Mouse (Mus musculus): ENCODE measurements around the gene Mxd1. TPM values are rescaled to one million over a fixed set of nuclear protein-coding genes. Genes with fewer than 3 reads are reported as not detected.

The Mxd1 gene
- total RNA-seq, 2 experiments from 2014 or later: 9.0 to 9.6 TPM

GRCm38 (mm10) chr6:86605260-86605659 is 63.7 kb downstream of the Mxd1 start:
- DNase-seq: no peak

GRCm38 (mm10) chr6:86599951-86600414 is 69.0 kb downstream of the Mxd1 start:
- peak; percentile 72 to 80 for DNase-seq

GRCm38 (mm10) chr6:86599197-86599596 is 69.8 kb downstream of the Mxd1 start:
- DNase-seq: peak; percentile 87 to 91

GRCm38 (mm10) chr6:86598742-86599193 is 70.2 kb downstream of the Mxd1 start:
- no peak for DNase-seq

Other genes starting within 250 kb of the Mxd1 start
- gene Gm44790, start 242.5 kb downstream of the Mxd1 start, total RNA-seq (2021): not detected
- 10 to 100 TPM; 16.5 to 23.5 TPM for gene C87436, start 230.8 kb downstream of the Mxd1 start, total RNA-seq (2021)
- gene Pcbp1, start 142.8 kb downstream of the Mxd1 start, total RNA-seq (2021): 100 to 1,000 TPM; 316 to 364 TPM
- gene Asprv1, start 41.0 kb downstream of the Mxd1 start, total RNA-seq (2021): under 1 TPM in 1 of 2 experiments, not detected in 1; 0.20 TPM
- 10 to 100 TPM; 58.9 to 65.4 TPM for gene Snrnp27, start 15.4 kb upstream of the Mxd1 start, total RNA-seq (2021)
- 10 to 100 TPM; 14.6 to 24.3 TPM for gene Gmcl1, start 64.2 kb upstream of the Mxd1 start, total RNA-seq (2021)
- gene Anxa4, start 124.4 kb upstream of the Mxd1 start, total RNA-seq (2021): 10 to 100 TPM; 62.8 to 72.5 TPM
- 100 to 1,000 TPM in 1 of 2 experiments, 10 to 100 TPM in 1; 98.7 to 119 TPM for gene Aak1, start 180.4 kb upstream of the Mxd1 start, total RNA-seq (2021)

All from adrenal gland, postnatal 36 days (tissue).